Mouse (Mus musculus): Measurements from ENCODE around the gene Card19. TPM values are rescaled to one million over a fixed set of nuclear protein-coding genes. Genes with fewer than 3 reads are reported as not detected.

The Card19 gene
- total and polyA plus RNA-seq, 3 experiments = 15.8 to 51.8 TPM; not detected in 1

DNA sequence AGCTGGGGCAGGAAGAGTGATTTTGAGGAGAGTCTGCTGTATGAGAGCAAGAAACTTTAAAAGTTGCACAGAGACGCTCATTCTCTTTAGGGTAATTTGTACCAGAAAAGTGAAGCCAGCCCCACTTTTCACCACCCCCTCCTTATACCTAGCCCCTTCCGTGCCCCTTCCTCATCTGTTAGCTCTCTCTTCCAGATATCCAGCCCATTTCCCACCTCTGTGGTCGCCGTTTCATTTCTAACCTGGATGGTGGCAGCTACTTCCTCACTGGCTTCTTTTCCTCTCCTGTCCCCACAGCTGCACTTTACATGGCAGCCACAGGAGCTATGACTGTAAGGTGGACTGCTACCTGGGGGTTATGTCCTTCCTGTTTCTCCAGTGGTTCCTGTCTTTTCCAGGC is 3.5 kb upstream of the Card19 start:
- 0 out of 4 replicates have a peak, but pooled peaks cover 0 to 2% of the 10 kb centered on the region in 2 experiments for H3K27me3 ChIP-seq (ENCODE audit: control insufficient read depth in 1 of 2, insufficient read depth in 2 of 2, low read length in 2 of 2)
- H3K9me3 ChIP-seq (replicated peaks; ENCODE audit: insufficient read depth, low read length) = no peaks in the 10 kb centered on the region
- H3K4me3 ChIP-seq (ENCODE audit: control insufficient read depth in 1 of 2, insufficient read depth in 1 of 2, low read depth in 2 of 2, low read length in 2 of 2) = no peak overlapping the region
- H3K9ac ChIP-seq (ENCODE audit: control insufficient read depth, low read depth, low read length, poor library complexity, severe bottlenecking) = no peak overlapping the region
- TF ChIP-seq MYB (IDR thresholded peaks at IDR 0.05; ENCODE audit: low read depth, low read length) = no peak
- no peak for TF ChIP-seq CHD1 (IDR thresholded peaks at IDR 0.05; ENCODE audit: low read depth, low read length)
- no peak for TF ChIP-seq POLR2AphosphoS5 (IDR thresholded peaks at IDR 0.05; ENCODE audit: borderline replicate concordance, low read depth, low read length)
- no peak for TF ChIP-seq MYC (IDR thresholded peaks at IDR 0.05; ENCODE audit: low read depth, low read length)
- H3K4me1 ChIP-seq (ENCODE audit: control insufficient read depth in 1 of 2, insufficient read depth in 2 of 2, low read length in 2 of 2) = peaks cover 0 to 15% of the 10 kb centered on the region in 2 experiments; a peak in 3 of 4 replicates
- H3K79me2 ChIP-seq (ENCODE audit: control insufficient read depth, insufficient read depth, low read length, poor library complexity) = no peaks in the 10 kb centered on the region; the same call in 1 of the 2 replicates
- H3K36me3 ChIP-seq (ENCODE audit: control insufficient read depth in 1 of 2, insufficient read depth in 2 of 2, low read length in 2 of 2) = peaks cover 0 to 4% of the 10 kb centered on the region in 2 experiments; a peak in 1 of 4 replicates
- DNase-seq (ENCODE audit: low read depth, low spot score) = no peak
- H3K27ac ChIP-seq (ENCODE audit: control insufficient read depth, low read depth, low read length) = no peak overlapping the region

DNA sequence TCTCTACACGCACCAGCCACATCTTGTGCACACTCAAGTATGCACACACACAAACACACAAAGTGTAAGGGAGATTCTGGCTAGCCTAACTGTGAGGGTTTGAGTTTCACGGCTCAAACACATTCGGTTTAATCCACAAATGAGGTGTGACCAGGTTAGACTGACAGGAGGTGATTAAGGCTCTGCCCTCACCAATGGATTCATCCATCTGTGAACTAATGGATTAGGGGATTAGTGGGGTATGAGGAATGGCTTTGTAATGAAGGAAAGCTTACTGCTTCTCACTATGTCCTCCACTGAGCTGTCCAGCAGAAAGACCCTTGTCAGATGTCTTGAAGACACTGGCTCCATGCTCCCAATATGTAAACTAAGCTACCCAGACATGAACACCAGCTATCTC is 2.8 kb upstream of the Card19 start:
- Histone ChIP-seq H3K9ac (ENCODE audit: control insufficient read depth, low read depth, low read length, poor library complexity, severe bottlenecking) (no peak overlapping the region), H3K27me3 (ENCODE audit: control insufficient read depth in 1 of 2, insufficient read depth in 2 of 2, low read length in 2 of 2) (no peaks in the 10 kb centered on the region), H3K9me3 (replicated peaks; ENCODE audit: insufficient read depth, low read length) (no peaks in the 10 kb centered on the region), H3K36me3 (ENCODE audit: control insufficient read depth in 1 of 2, insufficient read depth in 2 of 2, low read length in 2 of 2) (peaks cover 0 to 4% of the 10 kb centered on the region in 2 experiments; a peak in 1 of 4 replicates), H3K27ac (ENCODE audit: control insufficient read depth, low read depth, low read length) (no peak overlapping the region), H3K79me2 (ENCODE audit: control insufficient read depth, insufficient read depth, low read length, poor library complexity) (no peaks in the 10 kb centered on the region; the same call in 1 of the 2 replicates), H3K4me3 (ENCODE audit: control insufficient read depth in 1 of 2, insufficient read depth in 1 of 2, low read depth in 2 of 2, low read length in 2 of 2) (no peak overlapping the region), H3K4me1 (ENCODE audit: control insufficient read depth in 1 of 2, insufficient read depth in 2 of 2, low read length in 2 of 2) (peaks cover 0 to 15% of the 10 kb centered on the region in 2 experiments; a peak in 3 of 4 replicates)
- TF ChIP-seq SMC3 (IDR thresholded peaks at IDR 0.05; ENCODE audit: low read depth, low read length) (no peak), CHD2 (IDR thresholded peaks at IDR 0.05; ENCODE audit: low read length) (no peak), POLR2A (IDR thresholded peaks at IDR 0.05; ENCODE audit: control insufficient read depth in 1 of 2, insufficient read depth in 1 of 2, low read depth in 1 of 2, low read length in 2 of 2, poor library complexity in 1 of 2) (no peak), BHLHE40 (IDR thresholded peaks at IDR 0.05; ENCODE audit: borderline replicate concordance, low read depth, low read length) (no peak)
- DNase-seq (ENCODE audit: low read depth, low spot score) = no peak

DNA sequence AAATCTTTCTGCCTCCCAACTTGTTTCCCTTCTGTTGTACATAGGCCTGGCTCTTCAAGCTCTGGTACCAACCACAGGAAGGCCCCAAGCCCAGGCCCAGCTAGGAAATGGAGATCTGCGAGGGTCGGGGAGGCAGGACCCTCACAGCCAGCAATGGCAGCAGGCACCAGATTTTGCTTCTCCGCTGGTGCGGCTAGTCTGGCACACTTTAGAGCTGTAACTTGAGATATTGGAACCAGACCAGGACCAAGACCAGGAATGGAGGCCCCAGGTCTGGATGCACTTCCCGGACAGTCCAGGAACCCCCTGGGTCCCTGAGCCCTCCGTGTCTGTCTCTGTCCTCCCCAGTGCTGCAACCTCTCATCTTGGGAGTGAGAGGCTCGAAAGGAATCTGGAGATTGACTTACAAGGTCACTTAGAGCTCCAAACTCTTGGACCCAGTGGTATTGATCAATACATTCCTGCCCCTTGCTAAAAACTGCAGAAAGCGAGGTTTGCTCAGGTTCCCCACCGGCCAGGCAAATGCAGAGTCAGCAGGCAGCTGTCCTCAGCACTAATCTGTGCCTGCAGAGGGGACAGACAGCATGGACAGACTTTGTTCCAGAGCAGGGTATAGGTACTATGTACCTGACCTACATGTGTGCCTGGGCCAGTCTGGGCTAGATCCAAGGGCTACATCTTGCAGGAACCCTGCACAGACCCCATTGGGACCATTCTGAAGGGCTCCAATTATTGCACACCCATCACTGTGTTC is 1.1 kb upstream of the Card19 start:
- no peak for TF ChIP-seq ZMIZ1 (IDR thresholded peaks at IDR 0.05; ENCODE audit: low read depth, low read length)
- Histone ChIP-seq H3K27me3 (ENCODE audit: control insufficient read depth in 1 of 2, insufficient read depth in 2 of 2, low read length in 2 of 2) (no peaks in the 10 kb centered on the region), H3K27ac (ENCODE audit: control insufficient read depth, low read depth, low read length) (no peak overlapping the region), H3K36me3 (ENCODE audit: control insufficient read depth in 1 of 2, insufficient read depth in 2 of 2, low read length in 2 of 2) (peaks cover 0 to 4% of the 10 kb centered on the region in 2 experiments; a peak in 1 of 4 replicates), H3K9ac (ENCODE audit: control insufficient read depth, low read depth, low read length, poor library complexity, severe bottlenecking) (peak overlapping the region; percentile 76; the same call in 1 of the 2 replicates), H3K79me2 (ENCODE audit: control insufficient read depth, insufficient read depth, low read length, poor library complexity) (no peaks in the 10 kb centered on the region; the same call in 1 of the 2 replicates), H3K4me3 (ENCODE audit: control insufficient read depth in 1 of 2, insufficient read depth in 1 of 2, low read depth in 2 of 2, low read length in 2 of 2) (peak overlapping the region in 1 of 2 experiments; percentile 66; a peak in 2 of 4 replicates), H3K9me3 (replicated peaks; ENCODE audit: insufficient read depth, low read length) (no peaks in the 10 kb centered on the region), H3K4me1 (ENCODE audit: control insufficient read depth in 1 of 2, insufficient read depth in 2 of 2, low read length in 2 of 2) (peaks cover 0 to 15% of the 10 kb centered on the region in 2 experiments; a peak in 3 of 4 replicates)
- DNase-seq (ENCODE audit: low read depth, low spot score) = no peak
